Mouse (Mus musculus): ENCODE measurements around the gene Opcml. TPM values are rescaled to one million over a fixed set of nuclear protein-coding genes. Genes with fewer than 3 reads are reported as not detected.

Opcml gene
- polyA plus RNA-seq, 1 experiment = 0.83 TPM

- Histone ChIP-seq H3K27ac (ENCODE audit: insufficient read depth, low read length) (no peak overlapping the region), H3K4me3 (ENCODE audit: insufficient read depth, low read length) (no peak overlapping the region), H3K4me1 (ENCODE audit: control insufficient read depth, insufficient read depth, low read length) (no peaks in the 10 kb centered on the region)
- no peak for TF ChIP-seq POLR2A (IDR thresholded peaks at IDR 0.05; ENCODE audit: low read depth, low read length)
- no peak for TF ChIP-seq CTCF (IDR thresholded peaks at IDR 0.05; ENCODE audit: borderline replicate concordance, insufficient read depth, low read length)
Measured at GRCm38 (mm10) chr9:28761460-28761859, 970.9 kb downstream of the Opcml start.

- TF ChIP-seq POLR2A (IDR thresholded peaks at IDR 0.05; ENCODE audit: low read depth, low read length) (no peak), CTCF (IDR thresholded peaks at IDR 0.05; ENCODE audit: borderline replicate concordance, insufficient read depth, low read length) (no peak)
- H3K27ac ChIP-seq (ENCODE audit: insufficient read depth, low read length) = no peak overlapping the region
- H3K4me3 ChIP-seq (ENCODE audit: insufficient read depth, low read length) = no peak overlapping the region
- no peaks in the 10 kb centered on the region for H3K4me1 ChIP-seq (ENCODE audit: control insufficient read depth, insufficient read depth, low read length)
Measured at GRCm38 (mm10) chr9:28764149-28764548, 973.6 kb downstream of the Opcml start.

GRCm38 (mm10) chr9:28776517-28777503 is 986.2 kb downstream of the Opcml start:
- Histone ChIP-seq H3K4me3 (ENCODE audit: insufficient read depth, low read length) (no peak overlapping the region), H3K4me1 (ENCODE audit: control insufficient read depth, insufficient read depth, low read length) (no peaks in the 10 kb centered on the region), H3K27ac (ENCODE audit: insufficient read depth, low read length) (no peak overlapping the region)
- TF ChIP-seq CTCF (IDR thresholded peaks at IDR 0.05; ENCODE audit: borderline replicate concordance, insufficient read depth, low read length) = no peak
- no peak for TF ChIP-seq POLR2A (IDR thresholded peaks at IDR 0.05; ENCODE audit: low read depth, low read length)

- no peak overlapping the region for H3K4me3 ChIP-seq (ENCODE audit: insufficient read depth, low read length)
- no peaks in the 10 kb centered on the region for H3K4me1 ChIP-seq (ENCODE audit: control insufficient read depth, insufficient read depth, low read length)
- no peak overlapping the region for H3K27ac ChIP-seq (ENCODE audit: insufficient read depth, low read length)
- no peak for TF ChIP-seq CTCF (IDR thresholded peaks at IDR 0.05; ENCODE audit: borderline replicate concordance, insufficient read depth, low read length)
- no peak for TF ChIP-seq POLR2A (IDR thresholded peaks at IDR 0.05; ENCODE audit: low read depth, low read length)
Measured at GRCm38 (mm10) chr9:28783834-28784233, 993.3 kb downstream of the Opcml start.

- TF ChIP-seq CTCF (IDR thresholded peaks at IDR 0.05; ENCODE audit: borderline replicate concordance, insufficient read depth, low read length) = no peak
- no peak for TF ChIP-seq POLR2A (IDR thresholded peaks at IDR 0.05; ENCODE audit: low read depth, low read length)
- H3K4me1 ChIP-seq (ENCODE audit: control insufficient read depth, insufficient read depth, low read length) = no peaks in the 10 kb centered on the region
- no peak overlapping the region for H3K27ac ChIP-seq (ENCODE audit: insufficient read depth, low read length)
- H3K4me3 ChIP-seq (ENCODE audit: insufficient read depth, low read length) = no peak overlapping the region
Measured at GRCm38 (mm10) chr9:28789439-28789838, 998.9 kb downstream of the Opcml start.

GRCm38 (mm10) chr9:28800100-28800499 is 1009.5 kb downstream of the Opcml start:
- no peak for TF ChIP-seq CTCF (IDR thresholded peaks at IDR 0.05; ENCODE audit: borderline replicate concordance, insufficient read depth, low read length)
- TF ChIP-seq POLR2A (IDR thresholded peaks at IDR 0.05; ENCODE audit: low read depth, low read length) = no peak
- Histone ChIP-seq H3K4me1 (ENCODE audit: control insufficient read depth, insufficient read depth, low read length) (no peaks in the 10 kb centered on the region), H3K4me3 (ENCODE audit: insufficient read depth, low read length) (no peak overlapping the region), H3K27ac (ENCODE audit: insufficient read depth, low read length) (no peak overlapping the region)

GRCm38 (mm10) chr9:28806666-28807065 is 1016.1 kb downstream of the Opcml start:
- no peak for TF ChIP-seq POLR2A (IDR thresholded peaks at IDR 0.05; ENCODE audit: low read depth, low read length)
- no peak for TF ChIP-seq CTCF (IDR thresholded peaks at IDR 0.05; ENCODE audit: borderline replicate concordance, insufficient read depth, low read length)
- Histone ChIP-seq H3K4me3 (ENCODE audit: insufficient read depth, low read length) (no peak overlapping the region), H3K4me1 (ENCODE audit: control insufficient read depth, insufficient read depth, low read length) (no peaks in the 10 kb centered on the region), H3K27ac (ENCODE audit: insufficient read depth, low read length) (no peak overlapping the region)

GRCm38 (mm10) chr9:28822060-28822459 is 1031.5 kb downstream of the Opcml start:
- Histone ChIP-seq H3K27ac (ENCODE audit: insufficient read depth, low read length) (no peak overlapping the region), H3K4me3 (ENCODE audit: insufficient read depth, low read length) (no peak overlapping the region), H3K4me1 (ENCODE audit: control insufficient read depth, insufficient read depth, low read length) (no peaks in the 10 kb centered on the region)
- TF ChIP-seq POLR2A (IDR thresholded peaks at IDR 0.05; ENCODE audit: low read depth, low read length) (no peak), CTCF (IDR thresholded peaks at IDR 0.05; ENCODE audit: borderline replicate concordance, insufficient read depth, low read length) (no peak)

GRCm38 (mm10) chr9:28822466-28822865 is 1031.9 kb downstream of the Opcml start:
- no peak overlapping the region for H3K4me3 ChIP-seq (ENCODE audit: insufficient read depth, low read length)
- TF ChIP-seq CTCF (IDR thresholded peaks at IDR 0.05; ENCODE audit: borderline replicate concordance, insufficient read depth, low read length) (no peak), POLR2A (IDR thresholded peaks at IDR 0.05; ENCODE audit: low read depth, low read length) (no peak)
- no peak overlapping the region for H3K27ac ChIP-seq (ENCODE audit: insufficient read depth, low read length)
- H3K4me1 ChIP-seq (ENCODE audit: control insufficient read depth, insufficient read depth, low read length) = no peaks in the 10 kb centered on the region

GRCm38 (mm10) chr9:28825821-28826220 is 1035.2 kb downstream of the Opcml start:
- TF ChIP-seq CTCF (IDR thresholded peaks at IDR 0.05; ENCODE audit: borderline replicate concordance, insufficient read depth, low read length) (no peak), POLR2A (IDR thresholded peaks at IDR 0.05; ENCODE audit: low read depth, low read length) (no peak)

More at GRCm38 (mm10) chr9:28825821-28826220, 1035.2 kb downstream of the Opcml start:
- H3K4me3 ChIP-seq (ENCODE audit: insufficient read depth, low read length) = no peak overlapping the region
- H3K4me1 ChIP-seq (ENCODE audit: control insufficient read depth, insufficient read depth, low read length) = no peaks in the 10 kb centered on the region
- no peak overlapping the region for H3K27ac ChIP-seq (ENCODE audit: insufficient read depth, low read length)

All from embryonic fibroblast, embryonic 13.5 days (primary cell).